Mouse (Mus musculus): ENCODE data around the gene Cluap1. TPM values are rescaled to one million over a fixed set of nuclear protein-coding genes. Genes with fewer than 3 reads are reported as not detected.

Gene Cluap1
- 17.0 TPM in 1 of 2 replicates, not detected in the other for polyA plus RNA-seq (2012; ENCODE audit: insufficient read depth, low replicate concordance)

DNA sequence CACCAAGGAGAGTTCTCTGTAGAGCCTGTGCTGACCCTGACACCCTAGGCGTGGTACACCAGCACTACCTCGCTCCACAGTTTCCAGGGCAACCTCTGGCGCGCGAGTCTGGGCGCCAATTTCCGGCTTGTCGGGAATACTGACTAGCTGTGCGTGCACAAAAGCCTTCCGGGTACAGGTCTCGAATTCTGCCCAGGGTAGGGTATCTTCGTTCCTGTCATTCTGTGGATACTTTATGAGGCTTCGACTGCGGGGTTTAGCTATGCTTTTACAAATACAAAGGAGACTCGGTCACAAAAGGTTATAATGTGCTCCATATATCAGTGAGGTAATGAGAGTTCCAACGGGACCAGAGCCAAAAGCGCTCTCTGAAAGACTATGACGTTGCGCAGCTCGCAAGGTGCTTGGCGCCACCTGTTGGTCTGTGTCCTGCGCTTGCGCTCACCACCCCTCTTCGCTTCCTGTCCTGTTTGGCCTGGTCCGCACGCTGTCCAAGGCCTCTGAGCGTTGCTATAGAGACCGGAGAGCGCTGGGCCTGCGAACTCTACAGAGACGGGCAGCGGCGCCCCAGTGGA, at the start of gene Cluap1, which contains the start of gene 1700037C18Rik:
Cluap1 (plus strand) TSS at position 265 of the 575 bp plus-strand sequence.
1700037C18Rik (minus strand) TSS at position 153 of the 575 bp plus-strand sequence.
- Histone ChIP-seq H3K4me1 (peaks cover 37% of the 10 kb centered on the region), H3K4me3 (replicated peaks) (peak within 1 kb of the TSS; percentile 93), H3K9me3 (no peaks in the 10 kb centered on the region), H3K27me3 (replicated peaks) (no peaks in the 10 kb centered on the region), H3K36me3 (replicated peaks; ENCODE audit: low read length) (peaks cover 68% of the 10 kb centered on the region)
- TF ChIP-seq GATA1 (IDR thresholded peaks at IDR 0.05; ENCODE audit: borderline replicate concordance, low read length) (no peak), FLI1 (IDR thresholded peaks at IDR 0.05; ENCODE audit: low read length) (peak; percentile 17; the same call in 1 of the 2 replicates)

DNA sequence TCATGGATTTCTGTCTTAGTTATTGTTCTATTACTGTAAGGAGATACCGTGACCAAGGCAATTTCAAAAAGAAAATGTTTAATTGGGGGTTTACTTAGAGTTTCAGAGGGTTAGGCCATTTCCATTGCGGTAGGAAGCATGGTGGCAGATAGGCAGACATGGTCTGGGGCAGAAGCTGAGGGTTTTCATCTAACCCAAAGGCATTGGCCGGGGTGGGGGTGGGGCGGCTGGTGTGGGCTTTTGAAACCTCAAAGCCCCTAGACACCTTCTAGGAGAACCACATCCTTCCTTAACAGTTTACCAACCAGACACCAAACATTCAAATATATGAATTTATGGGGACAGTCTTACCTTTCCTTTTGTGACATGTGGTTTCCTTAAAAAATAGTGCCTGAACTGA, 49.3 kb upstream of the Cluap1 start:
- H3K27me3 ChIP-seq (replicated peaks), result no peaks in the 10 kb centered on the region
- H3K4me1 ChIP-seq, result peaks cover 95% of the 10 kb centered on the region
- H3K9me3 ChIP-seq, result no peaks in the 10 kb centered on the region
- TF ChIP-seq GATA1 (IDR thresholded peaks at IDR 0.05; ENCODE audit: borderline replicate concordance, low read length) (no peak), FLI1 (IDR thresholded peaks at IDR 0.05; ENCODE audit: low read length) (no peak)
- H3K4me3 ChIP-seq (replicated peaks), result no peak overlapping the region
- H3K36me3 ChIP-seq (replicated peaks; ENCODE audit: low read length), result peaks cover 85% of the 10 kb centered on the region

DNA sequence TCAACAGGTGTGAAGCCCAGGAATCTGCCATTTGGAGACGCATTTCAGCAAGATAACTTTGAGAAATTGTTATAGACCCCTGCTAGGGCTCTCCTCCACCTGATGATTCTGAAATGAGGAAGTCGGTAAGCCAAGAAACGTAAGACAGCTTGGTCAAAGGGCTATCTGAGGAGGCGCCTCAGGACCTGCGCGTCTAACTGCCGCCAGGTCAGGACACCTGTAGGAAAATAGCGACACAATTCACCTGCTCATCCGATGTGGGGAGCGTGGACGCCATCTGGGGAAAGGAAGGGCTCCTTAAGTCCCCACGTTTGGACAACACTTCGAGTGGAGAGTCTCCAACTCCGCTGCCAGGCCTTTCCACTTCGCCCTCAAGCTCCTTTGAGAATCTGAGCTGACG, 36.8 kb upstream of the Cluap1 start:
- Histone ChIP-seq H3K4me3 (replicated peaks) (peak overlapping the region; percentile 97), H3K27me3 (replicated peaks) (no peaks in the 10 kb centered on the region), H3K9me3 (no peaks in the 10 kb centered on the region), H3K4me1 (peaks cover 65% of the 10 kb centered on the region), H3K36me3 (replicated peaks; ENCODE audit: low read length) (peaks cover 48% of the 10 kb centered on the region)
- TF ChIP-seq FLI1 (IDR thresholded peaks at IDR 0.05; ENCODE audit: low read length) (no peak), GATA1 (IDR thresholded peaks at IDR 0.05; ENCODE audit: borderline replicate concordance, low read length) (no peak)

DNA sequence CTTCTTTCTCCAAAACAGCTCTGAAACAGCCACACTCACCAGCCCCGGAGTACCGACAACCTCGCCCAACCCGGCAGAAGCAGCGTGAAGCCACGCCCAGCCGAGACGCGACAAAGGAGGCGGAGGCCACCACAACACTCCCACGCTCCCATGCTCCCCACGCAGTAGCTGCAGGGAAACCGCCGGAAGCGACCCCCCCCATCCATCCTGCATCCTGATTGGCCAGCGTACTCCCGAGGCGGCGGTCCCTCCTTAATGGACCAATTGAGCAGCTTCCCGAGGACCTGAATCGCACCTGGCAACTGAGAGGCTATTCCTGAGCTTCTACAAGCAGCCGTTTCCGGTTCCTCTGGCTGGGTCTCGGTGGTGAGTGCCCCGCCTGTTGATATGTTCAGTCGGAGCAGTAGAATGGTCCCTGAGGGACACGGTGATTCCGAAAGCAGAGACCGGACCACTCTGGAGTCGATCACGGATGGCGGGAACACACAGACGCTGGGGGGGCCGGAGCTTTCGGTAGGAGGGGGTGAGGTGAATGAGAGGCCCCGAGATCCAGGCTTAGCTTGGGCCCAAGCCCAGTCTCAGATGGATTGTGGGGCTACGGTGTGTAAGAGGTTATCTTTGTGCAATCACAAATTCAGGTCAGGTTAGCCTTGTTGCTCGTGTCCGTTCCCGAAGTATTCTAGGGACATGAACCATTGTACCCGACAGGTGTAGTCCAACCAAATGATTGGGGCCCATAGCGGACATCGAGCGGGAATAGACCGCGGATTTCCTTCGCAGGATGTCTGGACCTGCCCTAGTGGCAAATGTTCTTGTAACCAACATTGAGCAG, 36.2 kb upstream of the Cluap1 start, which contains the start of gene Naa60:
Naa60 (plus strand) TSS at position 160 of the 832 bp plus-strand sequence.
- TF ChIP-seq GATA1 (IDR thresholded peaks at IDR 0.05; ENCODE audit: borderline replicate concordance, low read length) (no peak), FLI1 (IDR thresholded peaks at IDR 0.05; ENCODE audit: low read length) (peak; percentile 46; the same call in 1 of the 2 replicates)
- H3K4me1 ChIP-seq, result peaks cover 61% of the 10 kb centered on the region
- peaks cover 48% of the 10 kb centered on the region for H3K36me3 ChIP-seq (replicated peaks; ENCODE audit: low read length)
- H3K9me3 ChIP-seq, result no peaks in the 10 kb centered on the region
- peak within 1 kb of the TSS; percentile 97 for H3K4me3 ChIP-seq (replicated peaks)
- H3K27me3 ChIP-seq (replicated peaks), result no peaks in the 10 kb centered on the region

DNA sequence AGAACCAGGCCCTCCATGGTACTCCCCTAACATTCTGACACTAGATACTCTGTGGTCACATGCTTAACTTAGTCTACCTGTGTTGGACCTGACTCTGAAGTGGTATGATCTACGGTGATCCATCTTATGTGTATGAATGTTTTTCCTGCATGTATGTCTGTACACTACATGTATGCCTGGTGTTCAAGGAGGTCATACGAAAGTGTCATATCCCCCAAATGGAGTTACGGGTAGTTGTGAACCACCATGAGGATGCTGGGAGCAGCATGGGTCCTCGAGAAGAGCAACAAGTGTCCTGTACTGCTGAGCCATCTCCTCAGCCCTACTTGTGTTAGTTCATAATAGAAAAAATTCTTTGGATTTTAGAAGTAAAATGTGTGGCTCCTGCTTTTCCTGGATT, 32.3 kb upstream of the Cluap1 start:
- no peaks in the 10 kb centered on the region for H3K9me3 ChIP-seq
- no peak overlapping the region for H3K4me3 ChIP-seq (replicated peaks)
- H3K27me3 ChIP-seq (replicated peaks), result no peaks in the 10 kb centered on the region
- TF ChIP-seq GATA1 (IDR thresholded peaks at IDR 0.05; ENCODE audit: borderline replicate concordance, low read length), result no peak
- no peak for TF ChIP-seq FLI1 (IDR thresholded peaks at IDR 0.05; ENCODE audit: low read length)
- H3K4me1 ChIP-seq, result peaks cover 50% of the 10 kb centered on the region
- H3K36me3 ChIP-seq (replicated peaks; ENCODE audit: low read length), result peaks cover 57% of the 10 kb centered on the region

DNA sequence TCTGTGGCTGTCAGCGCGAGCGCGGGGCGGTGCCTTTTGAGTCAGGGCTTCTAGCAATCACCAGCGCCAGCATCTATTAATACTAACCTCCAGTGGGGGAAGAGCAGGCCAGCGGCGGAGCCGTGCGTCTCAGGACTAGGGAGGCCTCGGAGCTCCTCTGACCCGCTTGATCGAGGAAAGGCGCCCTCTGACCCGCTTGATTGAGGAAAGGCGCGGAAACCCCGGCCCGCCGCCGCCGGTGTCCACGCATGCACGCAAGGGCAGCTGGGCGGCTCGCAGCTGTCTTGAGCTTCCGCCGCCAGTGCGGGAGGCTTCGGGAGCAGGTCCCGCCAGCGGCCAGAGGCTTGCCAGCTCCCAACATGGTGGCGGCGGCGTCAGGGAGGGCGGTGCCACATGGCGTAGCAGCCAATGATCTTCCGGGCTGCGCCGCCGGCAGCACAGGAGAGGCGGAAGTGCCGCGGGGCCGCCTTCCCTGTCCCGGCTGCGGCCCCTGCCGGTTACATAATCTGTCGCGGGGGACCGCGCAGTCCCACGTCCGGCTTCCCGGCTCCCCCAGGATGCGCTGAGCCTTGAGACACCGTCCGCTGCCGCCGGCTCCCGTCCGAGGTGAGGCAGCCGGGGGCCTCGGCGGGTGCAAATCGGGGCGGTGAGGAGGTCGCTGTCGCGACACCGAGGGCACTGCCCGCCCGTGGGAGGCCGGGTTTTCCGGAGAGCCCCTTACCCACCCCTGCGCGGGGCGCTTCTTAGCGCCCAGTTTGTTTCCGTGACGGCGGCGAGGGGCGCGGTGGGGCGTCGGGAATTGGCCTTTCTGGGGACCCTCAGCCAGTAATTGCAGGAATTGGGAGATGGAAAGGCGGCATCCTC, 24.2 kb upstream of the Cluap1 start, which contains the start of the genes Zfp597 and Gm20695:
Zfp597 (minus strand) TSS at position 361 of the 864 bp plus-strand sequence.
Gm20695 (plus strand) TSS at position 448 of the 864 bp plus-strand sequence.
- TF ChIP-seq GATA1 (IDR thresholded peaks at IDR 0.05; ENCODE audit: borderline replicate concordance, low read length), result no peak
- no peak for TF ChIP-seq FLI1 (IDR thresholded peaks at IDR 0.05; ENCODE audit: low read length)
- H3K36me3 ChIP-seq (replicated peaks; ENCODE audit: low read length), result peaks cover 45% of the 10 kb centered on the region
- H3K9me3 ChIP-seq, result no peaks in the 10 kb centered on the region
- peaks cover 66% of the 10 kb centered on the region for H3K4me1 ChIP-seq
- H3K4me3 ChIP-seq (replicated peaks), result peak within 1 kb of the TSS; percentile 94
- no peaks in the 10 kb centered on the region for H3K27me3 ChIP-seq (replicated peaks)

DNA sequence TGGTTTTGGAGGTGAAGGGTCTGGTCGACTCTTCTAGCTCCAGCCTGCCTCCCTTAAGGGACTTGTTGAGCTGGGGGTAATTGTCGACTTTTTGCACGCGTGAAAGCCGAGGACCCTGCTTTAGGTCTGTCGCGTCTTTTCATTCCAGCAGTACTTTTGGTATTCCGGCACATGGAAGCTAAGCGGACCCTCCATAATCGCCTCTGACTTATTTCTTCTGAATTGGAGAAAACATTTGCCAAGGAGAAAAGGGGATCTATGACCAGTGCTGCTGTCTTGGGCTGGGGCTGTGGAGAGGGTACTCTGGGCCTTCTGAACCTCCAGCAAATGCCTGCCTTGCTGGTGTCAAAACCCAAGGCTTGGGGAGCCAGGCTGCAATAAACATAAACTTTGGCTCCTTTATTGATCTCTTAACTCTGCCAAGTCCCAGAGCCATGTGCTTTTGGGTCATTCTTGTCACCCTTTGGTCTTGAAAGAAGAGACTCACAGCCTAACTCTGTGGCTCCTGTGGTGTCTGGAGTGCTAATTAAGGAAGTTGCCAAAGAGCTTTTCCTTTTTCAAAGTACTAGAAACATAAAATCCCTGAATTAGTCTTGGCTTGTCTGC, 23.4 kb upstream of the Cluap1 start:
- Histone ChIP-seq H3K4me3 (replicated peaks) (peak overlapping the region; percentile 94), H3K36me3 (replicated peaks; ENCODE audit: low read length) (peaks cover 42% of the 10 kb centered on the region), H3K4me1 (peaks cover 68% of the 10 kb centered on the region), H3K9me3 (no peaks in the 10 kb centered on the region), H3K27me3 (replicated peaks) (no peaks in the 10 kb centered on the region)
- no peak for TF ChIP-seq FLI1 (IDR thresholded peaks at IDR 0.05; ENCODE audit: low read length)
- TF ChIP-seq GATA1 (IDR thresholded peaks at IDR 0.05; ENCODE audit: borderline replicate concordance, low read length), result no peak

DNA sequence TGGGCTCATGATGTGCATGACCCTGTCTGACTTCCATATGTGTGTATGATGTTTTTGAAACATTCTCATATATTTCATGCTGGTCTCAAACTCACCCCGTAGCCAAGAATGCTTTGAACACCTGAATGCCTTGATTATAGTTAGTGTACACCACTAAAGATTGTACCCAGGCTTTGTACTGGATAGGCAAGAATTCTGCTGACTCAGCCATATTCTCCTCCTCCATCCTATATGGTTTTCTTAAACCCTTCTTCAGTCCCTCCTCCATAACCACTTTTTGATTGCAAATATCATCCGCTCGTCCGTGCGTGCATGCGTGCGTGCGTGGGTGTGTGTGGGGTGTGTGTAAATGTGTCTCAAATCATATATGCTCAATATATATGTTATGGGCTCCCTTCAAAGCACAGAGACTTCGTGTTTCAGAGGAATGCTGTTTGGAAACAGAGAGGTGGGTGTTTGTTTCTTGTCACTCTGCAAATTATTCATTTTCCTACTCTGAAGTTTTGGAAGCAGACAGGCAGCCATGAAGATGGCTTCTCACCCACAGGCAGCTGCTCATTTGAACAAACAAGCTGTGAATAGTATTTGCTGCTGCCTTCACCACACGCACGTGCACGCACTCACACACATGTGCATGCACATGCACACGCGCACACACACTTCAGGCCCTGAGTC, 16.8 kb upstream of the Cluap1 start:
- TF ChIP-seq FLI1 (IDR thresholded peaks at IDR 0.05; ENCODE audit: low read length) (no peak), GATA1 (IDR thresholded peaks at IDR 0.05; ENCODE audit: borderline replicate concordance, low read length) (no peak)
- H3K27me3 ChIP-seq (replicated peaks), result no peaks in the 10 kb centered on the region
- peaks cover 86% of the 10 kb centered on the region for H3K4me1 ChIP-seq
- peak overlapping the region; percentile 69 for H3K4me3 ChIP-seq (replicated peaks)
- H3K9me3 ChIP-seq, result no peaks in the 10 kb centered on the region
- H3K36me3 ChIP-seq (replicated peaks; ENCODE audit: low read length), result peaks cover 70% of the 10 kb centered on the region

Data from megakaryocyte, embryonic 14.5 days (primary cell).